Mouse (Mus musculus): ENCODE measurements around the gene Susd6.

DNA sequence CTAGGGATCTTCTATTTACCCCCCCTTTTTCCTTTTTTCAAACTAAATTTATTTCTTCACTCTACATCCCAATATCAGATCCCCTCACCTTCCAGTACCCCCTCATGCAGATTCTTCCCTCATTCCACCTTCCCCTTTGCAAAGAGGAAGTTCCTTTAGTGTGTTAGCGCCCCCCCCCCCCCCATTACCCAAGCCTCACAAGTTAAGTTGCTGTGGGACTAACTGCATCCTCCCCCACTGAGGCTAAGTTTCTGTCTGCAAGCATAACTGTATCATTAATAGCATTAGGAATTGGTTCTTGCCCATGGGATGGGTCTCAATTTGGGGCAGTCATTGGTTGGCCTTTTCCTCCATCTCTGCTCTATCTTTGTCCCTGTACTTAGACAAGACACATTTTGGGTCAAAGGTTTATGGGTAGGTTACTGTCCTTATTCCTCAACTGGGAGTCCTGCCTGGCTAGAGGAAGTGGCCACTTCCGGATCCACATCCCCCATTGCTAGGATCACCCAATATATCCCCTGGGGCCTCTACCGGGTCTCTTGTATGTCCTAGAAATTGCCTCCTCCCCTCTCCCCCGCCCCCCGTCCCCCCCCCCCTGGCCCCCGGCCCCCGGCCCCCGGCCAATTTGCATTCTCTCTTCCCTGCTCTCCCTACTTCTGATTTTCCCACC is 44.7 kb downstream of the Susd6 start:
- no peak for TF ChIP-seq CTCF (IDR thresholded peaks at IDR 0.05; ENCODE audit: borderline replicate concordance, insufficient read depth, low read depth, low read length)
- no peak for TF ChIP-seq POLR2A (IDR thresholded peaks at IDR 0.05; ENCODE audit: borderline replicate concordance, insufficient read depth, low read length)

All from cerebellum, adult 2 months (tissue).